Mouse (Mus musculus) forebrain, embryonic 16.5 days (tissue): ENCODE measurements around the gene Ttc30a1. TPM values are rescaled to one million over a fixed set of nuclear protein-coding genes. Genes with fewer than 3 reads are reported as not detected.
A peak's percentile ranks its signal among the peaks of the same experiment; 100 is the strongest.

Experiments
- ATAC-seq: fragments of 200-750 bp; cut with Nextera tagmentation; 2 replicates; pipeline ENCODE4 v1.8.0; 2017; ENCODE audit warnings: mild to moderate bottlenecking, moderate library complexity
- H3K27ac ChIP-seq: fragments of 300-500 bp; sonication (generic); 2 replicates; pipeline ENCODE4 v1.5.1; 2014; ENCODE audit warnings: low read length, control low read depth
- H3K27me3 ChIP-seq: fragments of 300-500 bp; sonication (generic); replicated peaks from 2 replicates; pipeline ENCODE4 v1.6.1; 2014; ENCODE audit warnings: low read length; ENCODE audit not compliant: control insufficient read depth, insufficient read depth
- H3K36me3 ChIP-seq: fragments of 300-500 bp; sonication (generic); 2 replicates; pipeline ENCODE4 v1.6.1; 2014; ENCODE audit not compliant: control insufficient read depth, insufficient read depth
- H3K4me1 ChIP-seq: fragments of 300-500 bp; sonication (generic); replicated peaks from 2 replicates; pipeline ENCODE4 v1.6.1; 2014; ENCODE audit warnings: low read length; ENCODE audit not compliant: control insufficient read depth, insufficient read depth
- H3K4me2 ChIP-seq: fragments of 300-500 bp; sonication (generic); 2 replicates; pipeline ENCODE4 v1.6.1; 2014; ENCODE audit warnings: mild to moderate bottlenecking, low read length, control low read depth
- H3K4me3 ChIP-seq: fragments of 300-500 bp; sonication (generic); replicated peaks from 2 replicates; pipeline ENCODE4 v1.5.1; 2014; ENCODE audit warnings: mild to moderate bottlenecking, low read length, control low read depth
- H3K9ac ChIP-seq: fragments of 300-500 bp; sonication (generic); replicated peaks from 2 replicates; pipeline ENCODE4 v1.6.1; 2014; ENCODE audit warnings: low read depth, low read length, control low read depth
- H3K9me3 ChIP-seq: fragments of 300-500 bp; sonication (generic); 2 replicates; pipeline ENCODE4 v1.6.1; 2016; ENCODE audit warnings: low read length; ENCODE audit not compliant: control insufficient read depth
- WGBS: fragments of 180-500 bp; shearing (Covaris S2); extraction: QIAGEN DNeasy Blood & Tissue Kit; methylation state at CpG from one replicate; pipeline ENCODE4 v1.1.7; 2014; 5-methylcytosine and 5-hydroxymethylcytosine counted together
- polyA plus RNA-seq: library from polyadenylated mRNA; unstranded; fragments of >200 nt; fragmentation: Nextera tagmentation; extraction: Ambion mirVana; gene quantifications from 2 replicates; pipeline ENCODE4 v1.2.1, GENCODE M21; 2015

Ttc30a1 gene
- polyA plus RNA-seq, 1 experiment from 2014 or later: 7.4 TPM

GRCm38 (mm10) chr2:75929141-75929540 lies 52.6 kb downstream of the Ttc30a1 start:
- Histone ChIP-seq H3K27me3 (no peaks in the 10 kb centered on the region), H3K4me3 (no peak overlapping the region), H3K4me1 (peaks cover 2% of the 10 kb centered on the region; the same call in 1 of the 2 replicates), H3K9ac (0 out of 2 replicates have a peak overlapping the region, but pooled peaks have one; percentile 22), H3K27ac (peak overlapping the region; percentile 41), H3K4me2 (no peak overlapping the region), H3K9me3 (no peaks in the 10 kb centered on the region), H3K36me3 (no peaks in the 10 kb centered on the region)
- no peak for ATAC-seq
- WGBS: 76% methylated on average over 2 of the region's 2 CpGs

Other genes with a start within 250 kb of the Ttc30a1 start
- gene Agps, start 149.8 kb downstream of the Ttc30a1 start, polyA plus RNA-seq: 26.2 and 26.8 TPM in 2 replicates
- gene Ttc30b, start 43.4 kb downstream of the Ttc30a1 start, polyA plus RNA-seq: 19.6 and 22.0 TPM in 2 replicates
- gene Ttc30a2, start 3.8 kb downstream of the Ttc30a1 start, polyA plus RNA-seq: 0.67 and 0.98 TPM in 2 replicates